Mouse (Mus musculus) naive thymus-derived CD4-positive, alpha-beta T cell, adult 5 months (primary cell): ENCODE measurements around the gene 9230104L09Rik. TPM values are rescaled to one million over a fixed set of nuclear protein-coding genes. Genes with fewer than 3 reads are reported as not detected.

Source experiments
- polyA plus RNA-seq: library from polyadenylated mRNA; unstranded; fragments of 100-300 nt; shearing (Covaris generic); gene quantifications from one replicate; pipeline ENCODE4 v1.2.1, GENCODE M21; 2017

The 9230104L09Rik gene
- polyA plus RNA-seq, result not detected

GRCm38 (mm10) chr2:148864966-148865365, at the start of gene 9230104L09Rik:
9230104L09Rik (minus strand) TSS chr2:148865038.

GRCm38 (mm10) chr2:148875335-148875811, 10.5 kb upstream of the 9230104L09Rik start, which contains the start of gene Cst3:
Cst3 (minus strand) TSS chr2:148875692.

GRCm38 (mm10) chr2:148834912-148835311, 29.9 kb downstream of the 9230104L09Rik start, which contains the start of gene Cst9:
Cst9 (plus strand) TSS chr2:148835147.

GRCm38 (mm10) chr2:148819909-148820308, 44.9 kb downstream of the 9230104L09Rik start, which contains the start of gene Cst13:
Cst13 (plus strand) TSS chr2:148820081.

GRCm38 (mm10) chr2:148798485-148798884, 66.4 kb downstream of the 9230104L09Rik start, which contains the start of gene Cst8:
Cst8 (plus strand) TSS chr2:148798785.

Other genes with a start within 250 kb of the 9230104L09Rik start
- gene Nxt1, start 192.4 kb downstream of the 9230104L09Rik start, polyA plus RNA-seq, result 45.6 TPM
- gene Gzf1, start 184.0 kb downstream of the 9230104L09Rik start, polyA plus RNA-seq, result 6.5 TPM
- 0.93 TPM for gene Napb, start 132.6 kb downstream of the 9230104L09Rik start, polyA plus RNA-seq
- gene Cstl1, start 114.7 kb downstream of the 9230104L09Rik start, polyA plus RNA-seq, result not detected
- gene Cst11, start 93.5 kb downstream of the 9230104L09Rik start, polyA plus RNA-seq, result not detected
- gene 8030411F24Rik, start 83.0 kb downstream of the 9230104L09Rik start, polyA plus RNA-seq, result not detected
- gene Cst12, start 75.7 kb downstream of the 9230104L09Rik start, polyA plus RNA-seq, result not detected
- gene Cst8, start 66.3 kb downstream of the 9230104L09Rik start, polyA plus RNA-seq, result not detected
- gene Cst13, start 45.0 kb downstream of the 9230104L09Rik start, polyA plus RNA-seq, result not detected
- gene Cst9, start 29.9 kb downstream of the 9230104L09Rik start, polyA plus RNA-seq, result not detected
- 66.9 TPM for gene Cst3, start 10.7 kb upstream of the 9230104L09Rik start, polyA plus RNA-seq
- not detected for gene Gm1330, start 138.2 kb upstream of the 9230104L09Rik start, polyA plus RNA-seq
- gene Gm10750, start 152.2 kb upstream of the 9230104L09Rik start, polyA plus RNA-seq, result not detected